Mouse (Mus musculus): ENCODE data around the gene Rdh16f1. TPM values are rescaled to one million over a fixed set of nuclear protein-coding genes. Genes with fewer than 3 reads are reported as not detected.

Rdh16f1 gene
- total RNA-seq (2021) = not detected
- long read RNA-seq, experiment 1 = 0 reads
- long read RNA-seq, experiment 2 = 0 reads

DNA sequence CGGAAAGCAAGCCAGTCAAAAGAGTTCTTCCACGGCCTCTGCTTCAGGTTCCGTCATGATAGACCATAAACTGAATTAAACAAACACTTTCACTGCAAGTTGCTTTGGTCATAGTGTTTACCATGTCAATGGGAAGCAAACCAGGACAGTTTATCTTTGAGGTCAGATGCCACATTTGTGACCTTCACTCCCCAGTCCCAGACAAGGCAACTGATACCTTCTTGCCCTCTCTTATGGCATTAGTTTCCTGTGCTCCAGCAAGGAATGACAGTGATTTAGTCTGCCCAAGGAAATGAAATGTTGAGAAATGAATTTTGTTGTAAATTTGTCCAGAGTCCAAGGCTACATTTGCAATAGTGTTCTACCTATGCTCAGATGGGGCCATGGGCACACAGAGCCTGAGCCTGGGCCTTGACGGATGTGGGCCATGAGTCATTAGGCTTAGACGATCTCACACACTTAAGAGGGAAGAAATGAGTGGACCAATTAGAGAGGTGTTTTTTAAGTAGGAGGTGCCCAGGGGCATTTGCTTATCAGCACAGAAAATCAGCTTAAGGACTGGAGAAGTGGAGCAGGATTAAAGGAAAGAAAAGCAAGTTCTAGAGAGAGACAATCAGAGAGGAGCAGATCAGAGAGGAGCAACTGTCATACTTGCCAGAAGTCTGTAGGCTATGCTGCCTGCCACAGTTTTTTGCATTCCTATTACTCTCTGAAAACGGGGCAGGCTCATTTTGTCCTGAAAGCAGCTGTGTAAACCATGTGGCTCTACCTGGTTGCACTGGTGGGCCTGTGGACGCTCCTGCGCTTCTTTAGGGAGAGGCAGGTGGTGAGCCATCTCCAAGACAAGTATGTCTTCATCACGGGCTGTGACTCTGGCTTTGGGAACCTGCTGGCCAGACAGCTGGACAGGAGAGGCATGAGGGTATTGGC, at the start of gene Rdh16f1, which contains the start of gene Rdh1:
Gene Rdh16f1, plus strand, starts transcription at position 607 of the 930 bp plus-strand sequence.
Gene Rdh1, plus strand, starts transcription at position 541 of the 930 bp plus-strand sequence.
- DNase-seq = no peak
- intact Hi-C loops (cut with DNase I) = no loop called here

DNA sequence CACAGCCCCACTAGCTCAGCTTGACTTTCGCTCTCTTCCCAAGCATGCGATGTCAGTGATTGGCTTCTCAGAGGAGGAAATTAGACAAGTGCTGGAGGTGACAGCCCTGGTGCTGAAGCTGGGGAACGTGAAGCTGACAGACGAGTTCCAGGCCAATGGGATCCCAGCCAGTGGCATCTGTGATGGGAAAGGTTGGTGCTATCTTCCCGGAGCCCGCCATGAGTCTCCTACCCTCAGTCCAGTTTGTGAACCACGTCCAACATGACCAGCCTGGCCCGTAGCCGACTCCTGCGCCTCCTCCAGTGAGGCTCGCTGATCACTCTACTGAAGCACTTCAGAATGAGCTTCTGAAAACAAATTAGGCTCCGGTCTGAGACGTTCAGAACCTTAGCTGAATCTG, 49.3 kb upstream of the Rdh16f1 start:
- intact Hi-C loops (cut with DNase I) = no loop called here
- DNase-seq = no peak

DNA sequence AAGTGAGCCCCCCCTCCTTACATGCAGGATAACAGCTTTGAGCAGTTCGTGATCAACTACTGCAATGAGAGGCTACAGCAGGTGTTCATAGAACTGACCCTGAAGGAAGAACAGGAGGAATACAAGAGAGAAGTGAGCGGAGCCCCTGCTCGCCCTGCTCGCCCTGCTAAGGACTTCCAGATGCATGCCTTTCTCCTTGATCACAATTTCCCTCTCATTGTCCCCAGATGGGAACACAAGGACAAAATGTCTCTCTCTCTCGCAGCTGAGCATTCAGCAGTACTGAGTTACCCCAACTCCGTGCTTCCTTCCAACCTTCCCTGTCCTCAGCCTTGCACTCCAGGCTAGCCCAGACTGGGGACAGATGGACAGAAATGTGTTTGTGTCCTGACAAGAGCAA, 46.9 kb upstream of the Rdh16f1 start:
- DNase-seq = no peak
- intact Hi-C loops (cut with DNase I) = no loop called here

DNA sequence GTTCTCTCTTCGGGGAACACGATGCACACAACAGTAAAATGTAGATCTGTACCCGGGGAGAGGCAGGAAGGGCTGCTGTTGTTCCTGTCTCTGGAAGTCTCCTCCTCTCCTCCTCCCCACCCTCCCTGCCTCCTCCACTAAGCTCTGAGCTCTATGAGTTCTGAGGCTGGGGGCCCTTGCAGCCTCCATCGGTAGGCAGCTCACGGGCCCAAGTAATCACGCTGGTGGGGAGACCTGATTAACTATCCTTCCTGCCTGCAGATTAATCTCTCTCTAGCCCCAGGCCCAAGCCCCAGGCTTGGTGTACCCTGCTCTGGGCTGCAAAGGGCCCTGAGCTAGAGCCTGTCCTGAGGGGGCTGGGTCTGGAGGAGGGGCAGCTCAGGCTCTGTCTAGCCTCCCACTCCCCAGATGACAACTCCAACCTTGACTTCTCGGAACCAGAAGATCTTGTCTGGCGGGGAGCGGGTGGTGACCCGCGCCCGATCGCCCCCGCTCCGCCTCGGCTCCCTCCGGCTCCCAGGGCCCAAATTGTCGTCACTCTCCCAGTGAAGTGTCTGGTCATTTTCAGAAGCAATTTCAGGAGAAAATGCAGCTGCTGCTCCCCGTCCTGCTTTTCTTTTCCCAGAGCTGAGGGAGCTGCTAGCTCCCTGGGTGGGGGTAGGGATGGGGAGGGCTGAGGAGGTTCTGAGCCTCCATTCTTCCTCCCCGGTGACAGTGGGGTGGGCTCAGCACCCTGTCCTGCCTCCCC, 37.7 kb upstream of the Rdh16f1 start:
- no peak for DNase-seq
- intact Hi-C loops (cut with DNase I) = no loop called here

DNA sequence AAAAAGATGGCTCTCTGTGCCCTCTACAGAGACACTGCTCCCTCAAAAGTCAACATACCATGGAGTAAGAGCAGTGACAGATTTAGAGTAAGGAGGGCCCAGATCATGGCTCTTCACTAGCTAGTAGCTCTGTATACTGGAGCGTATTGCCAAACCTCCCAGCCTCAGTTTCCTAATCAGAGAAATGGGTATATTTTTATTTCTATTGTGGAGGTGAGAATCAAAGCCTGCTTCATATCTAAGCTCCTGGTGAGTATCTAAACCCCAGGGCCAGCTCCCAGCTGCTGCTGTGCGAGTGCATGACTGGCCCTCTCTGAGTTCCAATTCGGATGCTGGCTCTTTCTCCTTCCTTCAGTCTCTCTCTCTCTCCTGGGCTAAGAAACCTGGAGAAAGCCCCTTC, 35.4 kb upstream of the Rdh16f1 start, which contains the start of gene Tac2:
Gene Tac2, plus strand, starts transcription at position 301 of the 400 bp plus-strand sequence.
- DNase-seq = no peak
- intact Hi-C loops (cut with DNase I) = no loop called here

DNA sequence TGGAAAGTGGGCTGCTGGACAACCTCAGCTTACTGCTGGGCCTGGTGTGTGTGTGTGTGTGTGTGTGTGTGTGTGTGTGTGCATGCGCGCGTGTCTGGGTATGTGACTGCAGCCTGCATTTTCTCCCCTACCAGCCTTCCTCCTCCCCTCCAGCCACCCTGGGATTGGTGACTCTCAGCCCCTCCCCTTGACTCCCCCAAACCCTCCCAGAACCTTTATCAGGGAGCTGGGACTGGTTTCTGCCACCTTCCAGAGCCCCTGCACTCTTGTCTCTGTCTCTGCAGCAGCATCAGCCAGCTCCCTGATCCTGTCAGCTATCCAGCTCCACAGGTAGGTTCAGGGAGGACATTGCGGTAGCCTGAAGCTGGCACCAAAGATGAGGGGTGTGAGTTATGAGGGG, 34.5 kb upstream of the Rdh16f1 start:
- no peak for DNase-seq
- intact Hi-C loops (cut with DNase I) = no loop called here

DNA sequence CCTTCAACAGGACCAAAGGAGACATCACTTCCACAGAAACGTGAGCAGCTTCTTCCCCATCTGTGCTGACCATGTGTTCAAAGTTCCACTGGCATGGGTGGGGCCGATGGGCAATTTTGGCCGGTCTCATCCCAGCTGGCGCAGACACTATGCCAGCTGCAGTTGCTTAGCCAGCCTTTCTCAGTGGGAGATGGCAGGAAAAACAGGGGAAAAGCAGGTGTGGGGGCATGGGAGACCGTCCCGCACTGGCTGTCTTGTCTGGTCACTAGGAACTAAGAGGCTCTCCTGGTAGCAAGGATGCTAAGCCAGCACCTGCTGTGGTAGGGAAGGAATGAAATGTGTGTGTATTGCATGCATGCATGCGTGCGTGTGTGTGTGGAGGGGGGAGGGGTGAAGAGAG, 31.1 kb upstream of the Rdh16f1 start:
- intact Hi-C loops (cut with DNase I) = no loop called here
- no peak for DNase-seq

DNA sequence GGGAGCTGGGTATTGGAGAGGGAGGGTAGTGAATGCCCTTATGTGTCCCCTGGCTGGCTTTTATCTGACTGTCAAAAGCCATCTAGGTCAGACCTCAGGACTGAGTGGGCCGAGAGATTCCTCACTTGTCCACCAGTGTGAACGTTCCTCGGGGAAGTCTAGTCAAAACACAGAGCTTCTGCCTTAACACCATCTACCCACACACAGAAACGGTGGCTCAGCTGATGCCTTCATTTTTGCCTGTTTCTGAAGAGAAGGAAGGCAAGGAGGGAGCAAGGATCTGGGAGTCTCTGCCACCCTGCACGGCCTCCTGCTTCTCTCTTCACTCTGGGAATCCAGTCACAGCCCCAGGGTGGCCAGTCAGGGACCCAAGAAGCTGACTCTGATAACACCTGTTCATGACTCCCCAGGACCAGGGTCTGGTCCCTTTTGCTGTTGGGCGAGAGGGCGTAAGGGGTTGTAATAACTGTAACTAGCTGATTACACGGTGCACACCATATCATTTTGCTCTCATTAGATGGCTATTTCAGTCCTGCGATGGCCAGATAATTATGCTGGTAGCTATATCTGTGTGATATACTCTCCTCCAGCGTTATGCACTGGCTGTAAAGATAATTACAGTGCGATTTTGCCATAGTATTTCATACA, 29.2 kb upstream of the Rdh16f1 start:
- intact Hi-C loops (cut with DNase I) = loop anchor here (10.0 kb wide), 2 partner anchors 86 to 274 kb away; partner anchors contain the start of genes Hsd17b6 and Stat6
- no peak for DNase-seq

DNA sequence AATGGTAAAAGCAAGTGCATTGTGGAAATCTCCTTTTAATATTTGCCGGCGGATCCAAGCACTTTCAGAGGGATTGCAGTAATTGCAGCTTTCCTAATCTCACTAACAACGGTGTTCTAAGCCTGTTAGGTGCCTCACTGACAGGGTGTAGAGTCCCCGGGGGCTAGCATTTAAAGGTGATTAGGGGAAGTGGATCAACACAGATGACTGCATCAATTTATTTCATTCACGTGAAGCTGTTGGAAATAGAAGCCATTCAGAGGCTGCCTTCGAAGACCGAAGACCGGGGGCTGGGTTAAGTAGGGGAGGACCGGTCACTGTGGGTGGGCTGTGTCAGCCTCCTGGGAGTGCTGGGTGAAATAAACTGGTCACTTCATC, 28.7 kb upstream of the Rdh16f1 start:
- intact Hi-C loops (cut with DNase I) = loop anchor here (10.0 kb wide), 2 partner anchors 86 to 274 kb away; partner anchors contain the start of genes Hsd17b6 and Stat6

DNA sequence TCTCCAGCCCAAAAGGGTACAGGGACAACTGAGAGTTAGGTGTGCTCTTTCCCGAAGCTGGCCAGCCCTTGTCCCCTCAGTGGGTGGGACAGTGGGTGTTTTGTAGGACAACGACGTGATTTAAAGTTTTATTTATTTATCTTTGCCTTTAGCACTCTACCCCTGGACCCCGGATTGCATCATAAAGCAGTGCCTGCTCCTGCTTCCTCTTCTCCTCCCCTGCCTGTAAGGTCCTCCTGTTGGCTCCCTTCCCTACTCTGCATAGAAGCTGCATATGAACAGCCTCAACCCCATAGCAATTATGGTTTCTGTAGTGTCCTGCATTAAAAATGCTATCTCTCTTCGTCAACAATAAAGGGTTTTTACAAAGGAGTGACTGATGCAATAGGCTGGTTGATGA, 28.2 kb upstream of the Rdh16f1 start:
- DNase-seq = no peak
- intact Hi-C loops (cut with DNase I) = loop anchor here (10.0 kb wide), 2 partner anchors 87 to 273 kb away; partner anchors contain the start of genes Hsd17b6 and Stat6

More for the DNA sequence above, 28.7 kb upstream of the Rdh16f1 start:
- DNase-seq = no peak

DNA sequence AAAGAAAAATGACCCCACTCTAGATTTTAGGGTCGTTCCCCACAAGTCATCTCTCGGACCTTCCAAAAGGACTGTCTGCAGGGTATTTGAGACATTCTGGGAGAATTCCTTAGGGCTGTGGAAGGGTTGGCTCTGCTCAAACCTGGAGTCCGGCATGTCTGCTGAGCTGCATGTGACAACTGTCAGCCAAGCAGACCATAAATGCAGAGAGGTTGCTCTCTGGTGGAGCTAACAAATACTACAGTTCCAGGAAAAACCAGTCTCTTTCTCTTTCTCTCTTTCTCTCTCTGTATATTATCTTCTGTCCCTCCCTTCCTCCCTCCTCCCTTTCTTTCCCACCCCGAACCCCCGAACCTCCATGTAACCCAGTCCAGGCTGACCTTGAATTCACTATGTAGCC, 25.2 kb upstream of the Rdh16f1 start:
- intact Hi-C loops (cut with DNase I) = loop anchor here (10.0 kb wide), 2 partner anchors 90 to 270 kb away; partner anchors contain the start of genes Hsd17b6 and Stat6
- no peak for DNase-seq

DNA sequence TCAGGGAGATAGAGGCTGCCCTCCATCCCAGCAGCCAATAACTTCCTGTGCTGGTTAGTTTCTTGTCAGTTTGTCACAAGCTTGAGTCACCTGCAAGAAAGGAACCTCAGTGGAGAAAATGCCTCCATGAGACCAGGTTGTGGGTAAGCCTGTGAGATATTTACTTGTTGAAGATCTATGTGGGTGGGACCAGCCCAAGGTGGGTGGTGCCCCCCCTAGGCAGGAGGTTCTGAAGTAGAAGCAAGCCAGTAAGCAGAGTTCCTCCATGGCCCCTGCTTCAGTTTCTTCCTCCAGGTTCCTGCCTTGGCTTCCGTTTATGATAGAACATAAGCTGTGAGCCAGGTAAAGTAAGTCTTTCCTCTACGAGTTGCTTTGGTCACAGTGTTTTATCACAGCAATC, 23.3 kb upstream of the Rdh16f1 start:
- intact Hi-C loops (cut with DNase I) = loop anchor here (5.0 to 10.0 kb wide), 3 partner anchors 44 to 269 kb away; partner anchors contain the start of genes Hsd17b6 and Stat6
- no peak for DNase-seq

DNA sequence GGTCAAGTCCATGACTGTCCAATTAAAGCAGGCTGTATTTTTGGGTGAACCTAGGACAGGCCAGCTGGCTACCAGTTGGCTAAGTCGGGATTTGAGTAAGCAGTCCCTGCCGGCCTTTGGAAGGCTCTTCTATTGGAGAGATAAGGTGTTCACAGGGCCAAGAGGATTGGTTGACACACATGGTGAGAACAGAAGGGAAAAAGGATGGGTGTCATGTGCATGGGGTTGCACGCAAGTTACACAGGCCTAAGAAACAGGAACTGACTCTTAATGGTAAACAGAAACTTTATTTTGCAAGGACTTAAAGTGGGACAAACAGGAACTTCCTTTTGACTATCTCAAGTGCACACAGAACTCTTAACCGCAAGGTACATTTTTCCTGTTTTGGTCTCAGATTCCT, 22.7 kb upstream of the Rdh16f1 start:
- intact Hi-C loops (cut with DNase I) = loop anchor here (5.0 to 10.0 kb wide), 3 partner anchors 45 to 268 kb away; partner anchors contain the start of genes Hsd17b6 and Stat6
- no peak for DNase-seq

DNA sequence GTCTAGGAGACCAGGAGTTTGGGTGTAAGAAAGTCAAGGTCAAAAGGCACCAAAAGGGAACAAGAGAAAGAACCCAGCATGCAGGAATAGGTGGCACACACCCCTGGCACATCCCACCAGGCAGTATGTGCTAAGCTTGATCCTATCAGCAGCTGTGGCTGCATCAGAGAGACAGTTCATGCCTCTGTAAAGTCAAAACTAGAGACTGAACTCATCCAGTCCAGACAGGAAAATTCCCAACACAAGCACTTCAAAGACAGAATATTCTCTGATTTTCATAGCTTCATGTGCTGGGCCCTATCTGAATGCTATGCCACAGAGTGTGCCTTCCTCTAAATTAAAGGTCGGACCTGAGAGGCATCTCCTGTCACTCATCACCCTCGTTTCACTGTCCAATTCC, 22.0 kb upstream of the Rdh16f1 start:
- DNase-seq = no peak
- intact Hi-C loops (cut with DNase I) = loop anchor here (5.0 to 10.0 kb wide), 3 partner anchors 45 to 267 kb away; partner anchors contain the start of genes Hsd17b6 and Stat6

DNA sequence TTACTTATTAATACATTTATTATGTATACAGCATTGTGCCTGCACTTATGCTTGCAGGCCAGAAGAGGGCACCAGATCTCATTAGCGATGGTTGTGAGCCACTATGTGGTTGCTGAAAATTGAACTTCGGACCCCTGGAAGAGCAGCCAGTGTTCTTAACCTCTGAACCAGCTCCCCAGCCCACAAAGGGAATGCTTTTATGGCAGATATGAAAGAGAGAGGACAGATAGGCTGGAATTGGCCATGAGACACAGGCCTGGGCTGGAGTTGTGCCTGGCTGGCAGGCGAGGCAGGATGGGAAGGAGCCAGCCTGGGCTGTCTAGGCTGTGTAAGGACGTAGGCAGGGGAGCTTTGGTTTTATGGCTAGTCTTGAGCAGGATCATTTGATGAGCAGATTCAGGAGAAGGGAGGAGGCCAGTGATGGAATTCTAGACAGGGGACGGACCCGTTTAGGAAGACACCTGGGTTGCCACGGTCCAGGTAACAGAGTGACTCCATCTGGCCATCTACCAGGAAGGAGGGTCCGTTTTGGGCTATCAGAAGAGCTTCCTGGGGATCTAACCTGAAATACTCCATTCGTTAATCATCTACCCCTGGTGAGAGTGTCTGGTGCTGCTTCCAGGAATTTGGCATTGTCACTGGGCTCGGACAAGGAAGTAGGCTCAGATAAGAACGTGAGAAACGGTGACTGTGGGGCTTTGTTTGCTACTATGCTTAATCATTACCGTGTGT, 21.3 kb upstream of the Rdh16f1 start:
- DNase-seq = no peak
- intact Hi-C loops (cut with DNase I) = loop anchor here (2.0 to 10.0 kb wide), 4 partner anchors 46 to 266 kb away; partner anchors contain the start of genes Hsd17b6 and Stat6

DNA sequence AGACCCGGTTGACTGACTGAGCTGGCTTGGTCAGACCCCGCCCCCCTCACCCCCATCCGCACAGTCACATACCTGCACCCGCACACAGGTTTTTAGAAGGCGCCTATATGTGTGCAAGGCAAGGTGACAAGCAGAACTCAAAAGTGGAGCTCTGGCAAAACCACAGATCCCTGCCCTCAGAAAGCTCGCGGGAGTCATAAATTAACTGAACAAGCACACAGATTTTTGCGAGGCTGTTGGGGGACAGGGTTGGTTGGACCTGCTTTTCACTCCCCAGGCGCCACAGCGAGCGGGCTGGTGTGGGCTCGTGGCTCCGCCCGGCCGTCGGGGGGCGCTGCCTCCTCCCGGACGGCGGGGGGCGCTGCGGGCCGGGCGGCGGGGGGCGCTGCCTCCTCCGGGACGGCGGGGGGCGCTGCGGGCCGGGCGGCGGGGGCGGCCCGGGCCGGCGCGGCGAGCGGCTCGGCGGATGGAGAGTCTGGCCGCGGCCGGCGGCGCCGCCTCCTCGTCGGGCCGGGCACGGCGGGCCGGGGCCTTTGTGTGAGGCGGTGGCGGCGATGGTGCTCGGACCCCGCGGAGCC, 20.4 kb upstream of the Rdh16f1 start, which contains the start of gene Zbtb39:
Gene Zbtb39, plus strand, starts transcription at position 456 of the 578 bp plus-strand sequence.
- intact Hi-C loops (cut with DNase I) = loop anchor here (2.0 to 10.0 kb wide), 4 partner anchors 47 to 266 kb away; partner anchors contain the start of genes Hsd17b6 and Stat6

DNA sequence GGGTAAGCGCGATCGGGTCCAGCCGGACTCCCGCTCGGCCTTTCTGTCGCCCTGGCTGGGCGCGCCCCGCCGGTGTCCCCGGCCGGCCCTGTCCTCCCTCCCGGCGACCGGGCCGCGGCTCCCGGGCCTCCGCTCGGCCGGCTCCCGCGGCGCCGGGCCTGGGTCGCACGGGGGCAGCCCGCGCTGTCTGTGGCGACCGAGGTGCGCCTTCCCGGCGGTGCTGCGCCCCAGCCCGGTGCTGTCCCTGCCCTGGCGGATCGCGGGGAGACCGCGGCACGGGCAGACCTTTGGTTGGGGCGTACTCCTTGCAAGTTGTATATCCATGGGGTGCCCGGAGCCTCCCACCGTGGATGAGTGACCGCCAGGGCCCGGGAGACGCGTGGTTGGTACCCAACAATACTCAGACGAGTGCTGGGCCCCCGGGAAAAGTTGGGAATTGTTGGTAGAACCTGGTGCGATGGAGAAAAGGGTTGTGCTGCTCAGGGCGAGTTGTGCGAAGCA, 19.9 kb upstream of the Rdh16f1 start:
- intact Hi-C loops (cut with DNase I) = loop anchor here (2.0 to 10.0 kb wide), 4 partner anchors 47 to 265 kb away; partner anchors contain the start of genes Hsd17b6 and Stat6
- no peak for DNase-seq

More for the DNA sequence above, 20.4 kb upstream of the Rdh16f1 start, which contains the start of gene Zbtb39:
- peak; percentile 63 to 74 for DNase-seq

DNA sequence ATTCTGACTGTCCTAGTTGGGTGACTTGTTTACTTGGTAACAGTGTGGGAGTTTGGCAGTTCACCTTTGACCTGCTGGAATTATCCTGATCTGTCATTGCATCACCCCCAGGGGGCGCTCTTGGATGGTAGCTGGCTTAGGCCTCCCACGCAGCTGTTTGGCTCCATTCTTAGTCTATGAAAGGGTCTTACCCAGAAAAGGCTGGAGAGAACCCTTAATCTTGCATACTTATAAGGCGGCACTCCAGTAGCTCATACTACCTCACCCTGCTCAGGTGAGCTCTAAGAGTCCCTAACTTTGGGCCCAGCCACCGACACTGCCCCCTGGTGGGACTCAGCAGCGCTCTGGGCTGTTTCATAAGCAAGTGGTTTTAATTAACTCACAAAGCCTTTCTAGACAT, 14.9 kb upstream of the Rdh16f1 start:
- intact Hi-C loops (cut with DNase I) = no loop called here

More for the DNA sequence above, 14.9 kb upstream of the Rdh16f1 start:
- DNase-seq = no peak
